Mouse (Mus musculus) adrenal gland, adult 18-20 months (tissue): ENCODE measurements around the gene Itgb2. TPM values are rescaled to one million over a fixed set of nuclear protein-coding genes. Genes with fewer than 3 reads are reported as not detected.

Experiments used
- DNase-seq, 2 experiments: peaks; one replicate each; pipeline ENCODE4 v3.0.0; 2021 to 2022; ENCODE audit warnings: low spot score in 2 of 2
- long read RNA-seq, 2 experiments: library from polyadenylated mRNA; stranded (forward); transcript quantifications; one replicate each; pipeline ENCODE4 v2.0.0; 2021
- total RNA-seq, 2 experiments: library from RNA; stranded (reverse); gene quantifications; 1 replicate in 1 of 2; 2 replicates in 1 of 2; pipeline ENCODE4 v1.2.3; 2021

The Itgb2 gene
- total RNA-seq, result 10 to 100 TPM in 1 of 2 experiments, 1 to 10 TPM in 1; 7.8 to 16.2 TPM
- long read RNA-seq, experiment 1, transcript Itgb2-201 (16 exons, 2,970 nt), result major isoform, 12 of 14 reads
- long read RNA-seq, experiment 1, partial matches to known transcripts, result 2 of 14 reads
- long read RNA-seq, experiment 1, other reads (novel, unspliced or antisense), result 0 of 14 reads
- long read RNA-seq, experiment 2, transcript Itgb2-201 (16 exons, 2,970 nt), result major isoform, 5 of 13 reads
- long read RNA-seq, experiment 2, partial matches to known transcripts, result 7 of 13 reads
- long read RNA-seq, experiment 2, other reads (novel, unspliced or antisense), result 1 of 13 reads

DNA sequence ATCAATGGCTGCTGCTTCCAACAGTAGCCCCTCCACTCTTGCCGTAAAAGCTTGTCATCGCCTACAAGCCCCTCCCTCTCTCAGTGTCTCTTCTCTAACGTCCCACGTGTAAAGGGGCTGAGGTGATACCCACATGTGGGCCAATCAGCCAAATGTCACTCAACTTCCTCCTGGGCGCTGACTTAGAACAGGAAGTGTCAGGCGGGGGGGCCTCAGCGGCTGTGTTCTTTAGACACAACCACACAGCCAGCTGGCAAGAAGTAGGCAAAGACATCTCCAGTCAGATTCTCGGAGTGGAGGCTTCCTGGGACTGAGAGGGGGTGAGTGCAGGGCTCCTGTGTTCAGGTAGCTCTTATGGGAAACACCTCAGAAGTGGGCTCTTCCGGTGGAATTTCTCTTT lies at the start of gene Itgb2:
Itgb2 (plus strand) TSS at position 113 of the 400 bp plus-strand sequence.
- no peak for DNase-seq

DNA sequence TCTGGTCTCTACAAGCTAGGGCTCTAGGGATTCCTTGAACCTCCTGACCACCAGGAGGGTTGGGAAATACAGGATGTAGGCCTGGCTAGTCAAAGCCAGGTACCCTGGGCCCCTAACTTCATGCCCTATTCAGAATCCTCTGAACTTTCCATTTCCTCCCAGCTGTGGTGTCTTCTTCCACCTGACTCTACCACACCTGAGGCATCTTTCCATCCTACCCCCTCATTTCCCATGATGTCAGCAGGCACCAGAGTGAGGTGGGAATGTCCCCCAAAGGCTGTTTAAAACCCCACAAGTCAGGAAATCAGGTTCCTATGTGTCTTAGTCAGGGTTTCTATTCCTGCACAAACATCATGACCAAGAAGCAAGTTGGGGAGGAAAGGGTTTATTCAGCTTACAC lies 48.2 kb upstream of the Itgb2 start:
- DNase-seq, result no peak

DNA sequence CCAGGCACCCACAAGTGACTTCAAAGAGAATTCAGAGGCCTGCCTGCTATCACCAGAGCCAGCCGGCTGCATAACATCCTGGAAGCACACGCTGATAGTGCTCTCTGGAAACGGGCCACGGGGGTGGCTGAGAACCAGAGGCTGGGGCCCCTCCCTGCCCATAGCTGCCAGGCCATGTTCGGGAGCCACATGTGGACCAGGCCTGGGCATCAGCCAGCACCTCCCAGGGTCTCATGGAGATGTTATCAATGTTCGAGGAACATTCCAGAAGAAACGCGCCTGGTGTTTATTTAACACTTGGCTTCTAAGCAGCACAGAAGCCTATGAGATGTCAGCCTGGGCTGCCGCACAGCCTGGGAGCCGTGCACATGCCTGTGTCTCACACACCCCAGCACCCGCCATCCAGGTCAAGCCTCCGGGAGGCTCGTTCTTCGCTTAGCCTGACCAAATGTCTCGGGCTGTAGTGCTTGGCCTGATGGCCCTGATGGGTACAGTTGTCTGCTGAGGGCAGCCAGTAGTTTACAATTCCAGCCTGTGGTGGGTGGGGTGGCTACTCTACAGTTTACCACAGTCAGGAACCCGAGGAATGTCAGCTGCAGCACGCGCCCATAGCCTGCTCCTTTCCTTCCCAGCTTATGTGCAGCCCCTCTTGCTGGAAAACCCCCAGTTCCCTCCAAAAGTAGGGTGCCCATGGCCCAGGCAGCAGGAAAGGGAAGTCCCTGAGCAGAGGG lies 45.7 kb upstream of the Itgb2 start:
- no peak for DNase-seq

DNA sequence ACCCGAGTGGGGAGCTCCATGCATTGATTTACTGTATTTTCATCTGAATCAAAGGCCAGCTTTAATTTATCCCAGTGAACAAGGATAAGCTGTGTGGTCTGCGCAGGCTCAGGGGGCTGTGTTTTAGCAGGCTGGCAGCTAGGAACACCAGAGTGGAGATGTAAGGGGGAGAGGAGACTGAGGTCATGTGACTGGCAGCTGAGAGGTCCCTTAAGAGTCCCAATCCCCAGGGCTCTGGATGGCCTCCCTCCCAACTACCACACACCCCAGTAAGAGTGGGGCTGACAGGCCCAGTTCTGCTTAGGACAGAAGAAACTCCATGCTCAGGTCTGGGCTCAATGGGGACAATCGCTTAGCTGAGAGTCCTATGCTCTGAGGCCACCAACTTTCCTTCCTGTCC lies 44.3 kb upstream of the Itgb2 start:
- DNase-seq, result no peak

DNA sequence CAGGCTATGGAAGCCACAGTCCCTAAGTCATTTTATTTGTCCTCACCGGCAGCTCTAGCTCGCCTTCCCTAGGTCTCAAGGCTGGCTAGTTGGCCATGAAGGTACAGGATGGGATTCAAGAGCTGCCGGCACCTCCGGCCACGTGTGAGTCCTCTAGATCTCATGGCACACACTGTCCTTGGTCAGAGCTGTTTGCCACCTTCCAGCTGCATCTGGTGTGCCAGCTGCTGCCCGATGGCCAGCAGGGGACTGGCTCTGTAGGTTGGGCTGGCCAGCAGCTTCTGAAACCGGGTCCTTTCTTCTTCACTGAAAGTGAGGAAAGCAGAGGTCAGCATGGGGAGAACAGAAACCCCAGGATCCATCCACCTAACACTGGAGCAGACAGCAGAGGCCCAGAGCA lies 41.9 kb upstream of the Itgb2 start:
- DNase-seq, result no peak

DNA sequence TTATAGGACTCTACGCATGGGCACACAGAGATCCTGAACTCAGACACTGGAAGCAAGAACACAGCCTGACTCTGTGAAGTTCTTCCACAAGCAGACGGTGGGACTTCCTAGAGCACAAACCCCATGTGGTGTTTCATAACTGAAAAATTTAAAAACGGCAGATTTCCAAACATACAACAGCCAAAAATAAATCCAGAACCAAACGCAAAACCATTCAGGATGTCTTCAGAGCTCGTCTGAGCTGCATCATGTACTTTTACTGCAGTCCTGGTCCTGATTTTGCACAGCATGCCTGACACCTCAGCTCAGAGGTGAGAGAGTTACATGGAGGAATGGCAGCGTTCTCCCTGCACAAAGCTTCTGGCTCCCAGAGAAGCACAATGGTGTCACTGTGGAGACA lies 38.5 kb upstream of the Itgb2 start:
- no peak for DNase-seq

DNA sequence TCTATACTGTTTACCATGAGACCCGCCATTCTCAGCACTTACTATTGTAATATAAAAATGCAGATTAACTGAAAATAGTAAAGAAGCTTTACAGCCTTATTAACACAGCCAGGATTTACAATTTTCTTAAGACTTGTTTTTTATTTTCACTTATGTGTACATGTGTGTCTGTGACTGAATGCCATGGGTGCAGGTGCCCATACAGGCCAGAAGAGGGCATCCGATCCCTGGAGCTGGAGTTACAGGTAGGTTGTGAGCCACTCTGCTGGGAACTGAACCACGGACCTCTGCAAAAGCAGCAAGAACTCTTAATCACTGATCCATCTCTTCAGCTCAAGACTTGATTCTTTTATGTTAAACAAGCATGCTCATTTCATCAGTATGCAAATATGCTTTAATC lies 37.2 kb upstream of the Itgb2 start:
- DNase-seq, result no peak

DNA sequence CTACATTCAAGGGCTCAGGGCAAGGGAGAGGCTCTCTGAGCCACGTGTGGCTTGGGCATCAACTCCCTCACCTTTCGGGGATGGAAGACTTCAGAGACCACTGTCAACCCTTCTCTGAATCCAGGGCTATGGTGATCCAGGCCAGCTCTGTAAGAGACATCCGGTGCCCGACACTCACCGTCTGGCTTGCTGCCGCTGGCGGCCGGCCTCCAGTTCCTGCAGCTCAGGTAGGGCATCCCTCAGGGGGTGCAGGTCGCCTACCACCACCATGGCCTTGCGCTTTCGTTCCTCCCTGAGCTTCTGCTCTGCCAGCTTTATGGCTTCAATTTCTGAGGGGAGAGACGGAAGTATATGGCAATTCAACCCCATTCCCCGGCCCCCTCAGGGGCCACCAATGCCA lies 32.9 kb upstream of the Itgb2 start:
- DNase-seq, result no peak

DNA sequence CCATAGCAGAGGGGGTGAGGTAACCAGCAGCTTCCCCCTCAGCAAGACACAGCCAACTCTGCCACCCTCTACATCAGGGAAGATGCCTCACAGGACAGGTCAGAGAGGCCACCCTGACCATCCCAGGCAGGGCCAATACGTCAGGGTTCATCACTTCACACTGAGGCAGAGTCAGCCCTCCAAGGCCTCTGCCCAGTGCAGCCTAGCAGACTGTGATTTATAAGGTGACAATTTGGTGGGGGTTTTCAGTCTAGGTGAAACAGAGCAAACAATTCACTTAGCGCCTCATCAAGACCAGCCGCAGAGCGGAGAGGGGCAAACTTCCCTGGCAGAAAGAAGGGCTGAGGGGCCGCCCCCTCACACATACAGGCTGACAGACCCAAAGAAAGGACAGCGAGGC lies 31.8 kb upstream of the Itgb2 start:
- DNase-seq, result no peak

DNA sequence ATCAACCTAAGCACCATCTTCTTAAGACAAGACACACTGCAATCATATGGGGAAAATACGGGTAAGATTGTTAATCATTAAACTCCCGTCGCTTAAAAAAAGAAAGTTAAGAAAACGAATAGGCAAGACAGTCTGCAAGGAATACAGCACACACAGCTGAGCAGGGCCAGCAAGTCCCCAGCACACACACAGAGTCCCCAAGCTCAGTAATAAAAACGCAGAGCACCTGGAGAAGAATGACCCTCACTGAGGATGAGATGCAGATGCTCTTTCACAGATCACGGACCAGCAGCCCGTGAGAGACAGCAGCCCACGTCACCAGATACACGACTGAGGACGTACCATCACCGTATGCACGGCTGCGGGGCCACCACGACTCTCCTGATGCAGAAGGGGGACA lies 29.4 kb upstream of the Itgb2 start:
- DNase-seq, result no peak

DNA sequence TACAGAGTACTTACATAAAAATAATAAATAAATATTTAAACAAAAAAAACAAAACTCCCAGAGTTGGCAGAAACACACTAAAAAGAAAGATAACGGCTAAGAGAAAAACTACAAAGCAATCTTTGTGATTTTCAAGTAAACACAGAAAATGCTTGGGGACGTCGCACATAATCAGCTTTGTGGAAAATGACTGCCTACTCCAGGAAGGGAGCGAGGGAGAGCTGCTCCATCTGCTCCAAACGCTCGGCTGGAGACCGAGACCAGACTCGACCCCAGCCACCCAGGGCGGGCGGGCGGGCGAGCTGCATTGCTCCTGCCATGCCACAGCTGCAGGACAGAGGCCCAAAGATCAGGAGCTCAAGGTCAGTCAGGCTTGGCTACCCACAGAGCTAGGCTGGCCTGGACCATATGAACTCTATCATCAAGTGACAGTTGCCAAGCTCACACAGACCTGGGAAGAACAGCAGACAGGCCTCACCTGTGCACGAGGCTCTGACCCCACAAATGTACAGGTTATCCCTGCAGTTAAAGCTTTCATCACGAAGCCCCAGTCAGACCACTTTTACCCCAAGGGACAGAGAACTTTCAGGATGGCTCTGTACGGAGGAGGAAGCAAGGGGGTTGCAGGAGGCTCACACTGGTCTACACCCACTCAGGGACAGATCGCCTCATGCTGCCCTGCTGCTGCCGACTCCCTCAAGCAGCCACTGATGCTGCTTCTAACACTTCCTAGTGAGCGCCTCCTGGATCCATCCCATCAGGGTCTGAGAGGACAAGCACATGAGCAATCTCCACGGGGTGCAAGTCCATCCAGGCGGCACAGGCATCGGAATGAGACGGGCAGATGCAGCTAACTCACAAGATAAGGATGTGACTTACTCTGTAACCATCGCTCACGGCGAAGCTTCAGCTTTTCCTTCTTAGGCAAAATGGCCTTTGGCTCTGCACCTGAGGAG lies 26.8 kb upstream of the Itgb2 start:
- no peak for DNase-seq

DNA sequence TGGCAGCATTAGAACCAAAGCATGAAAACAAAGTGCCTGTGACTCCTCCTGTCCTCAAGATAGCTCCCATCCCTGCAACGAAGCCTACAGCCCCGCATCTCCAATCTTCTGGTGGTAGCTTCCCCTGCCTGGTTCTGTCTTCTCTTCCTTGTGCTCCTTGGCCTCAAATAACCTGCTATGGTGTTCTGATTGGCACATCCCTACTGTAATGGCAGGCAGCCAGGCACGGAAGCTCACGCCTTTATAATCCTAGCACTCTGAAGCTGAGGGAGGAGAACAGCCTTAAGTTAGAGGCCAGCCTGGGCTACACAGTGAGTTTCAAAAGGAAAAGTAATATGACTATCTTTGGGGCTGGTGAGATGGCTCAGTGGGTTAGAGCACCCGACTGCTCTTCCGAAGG lies 25.9 kb upstream of the Itgb2 start:
- no peak for DNase-seq

DNA sequence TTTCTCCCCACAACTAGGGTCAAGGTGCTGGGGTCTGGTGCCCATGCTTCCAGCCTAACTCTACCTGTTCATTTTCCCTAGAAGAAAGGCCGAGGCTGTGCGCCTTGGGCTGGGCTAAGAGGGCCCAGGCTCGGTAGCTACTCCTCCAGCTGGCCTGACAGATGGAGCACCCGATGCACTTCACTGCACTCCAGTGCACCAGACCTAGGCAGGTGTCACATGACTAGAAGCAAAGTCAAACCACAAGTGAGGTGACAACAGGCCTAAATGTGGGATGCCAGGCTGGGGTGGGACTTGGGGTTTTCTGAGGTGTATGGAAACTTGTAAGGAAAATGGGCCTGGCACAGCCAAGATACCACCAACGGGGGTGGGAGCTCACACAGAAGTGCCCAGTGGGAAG lies 23.5 kb upstream of the Itgb2 start:
- DNase-seq, result no peak

DNA sequence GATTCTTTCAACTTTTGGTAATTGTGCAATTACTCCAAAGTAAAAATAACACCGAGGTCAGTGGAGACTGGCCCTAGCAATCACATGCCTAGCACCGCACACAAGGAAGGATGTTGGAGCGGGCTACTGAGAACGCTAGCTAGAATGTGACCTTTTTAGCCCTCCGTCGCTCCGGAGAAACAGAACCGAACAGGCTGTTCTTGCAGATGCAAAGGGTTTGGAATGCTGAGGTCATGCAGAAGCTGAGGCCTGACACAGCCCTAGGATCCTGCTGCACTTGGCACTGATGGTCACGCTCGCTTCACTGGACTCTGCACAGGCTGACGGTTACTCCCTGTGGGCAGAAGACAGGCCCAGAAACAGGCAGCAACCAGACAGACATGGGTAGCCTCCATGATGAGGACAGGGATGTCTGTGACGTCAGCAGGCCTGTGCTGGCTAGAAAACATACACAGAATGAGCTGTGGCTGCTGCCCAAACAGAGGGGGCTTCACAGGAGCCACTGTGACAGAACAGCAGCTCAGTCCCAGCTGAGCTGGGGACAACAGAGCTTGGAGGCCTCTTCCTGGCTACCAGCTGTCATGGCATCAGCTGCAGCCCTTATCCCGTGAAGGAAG lies 23.0 kb upstream of the Itgb2 start:
- DNase-seq, result no peak

DNA sequence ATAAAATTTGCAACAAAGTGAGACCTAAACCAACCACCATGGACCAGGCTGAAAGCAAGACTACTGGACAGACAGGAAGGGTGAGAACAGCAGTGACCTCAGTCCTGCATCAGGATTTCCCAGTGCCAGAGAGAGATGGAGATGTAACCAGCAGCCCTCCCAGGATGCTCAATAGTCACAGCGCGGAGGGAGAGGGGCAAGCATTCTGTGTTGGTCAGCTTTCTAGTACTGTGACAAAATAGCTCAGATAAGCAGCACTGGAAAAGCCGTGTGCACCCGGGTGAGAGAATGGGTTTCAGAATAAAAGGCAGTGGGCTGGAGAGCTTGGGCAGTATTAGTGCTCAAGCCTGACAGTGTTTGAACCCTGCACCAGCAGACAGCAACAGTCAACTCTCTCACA lies 22.3 kb upstream of the Itgb2 start:
- no peak for DNase-seq

DNA sequence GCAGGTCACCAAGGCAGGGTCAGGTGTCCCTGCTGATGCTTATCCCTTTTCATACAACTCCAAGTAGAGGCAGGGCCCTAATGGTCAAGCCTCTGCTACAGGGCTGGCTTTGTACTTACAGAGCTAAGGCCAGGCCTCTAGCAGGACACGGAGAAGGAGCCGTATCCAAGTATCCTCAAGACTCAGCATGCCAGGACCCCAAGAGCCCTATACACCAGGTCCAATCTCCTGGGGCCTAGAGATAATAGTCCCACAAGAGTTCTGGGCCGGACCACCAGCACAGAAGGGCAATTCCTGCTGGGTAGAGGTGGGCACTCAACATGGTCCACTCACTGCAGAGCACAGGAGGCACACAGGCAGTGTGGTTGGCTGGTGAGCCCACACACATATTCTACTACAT lies 21.3 kb upstream of the Itgb2 start:
- no peak for DNase-seq

DNA sequence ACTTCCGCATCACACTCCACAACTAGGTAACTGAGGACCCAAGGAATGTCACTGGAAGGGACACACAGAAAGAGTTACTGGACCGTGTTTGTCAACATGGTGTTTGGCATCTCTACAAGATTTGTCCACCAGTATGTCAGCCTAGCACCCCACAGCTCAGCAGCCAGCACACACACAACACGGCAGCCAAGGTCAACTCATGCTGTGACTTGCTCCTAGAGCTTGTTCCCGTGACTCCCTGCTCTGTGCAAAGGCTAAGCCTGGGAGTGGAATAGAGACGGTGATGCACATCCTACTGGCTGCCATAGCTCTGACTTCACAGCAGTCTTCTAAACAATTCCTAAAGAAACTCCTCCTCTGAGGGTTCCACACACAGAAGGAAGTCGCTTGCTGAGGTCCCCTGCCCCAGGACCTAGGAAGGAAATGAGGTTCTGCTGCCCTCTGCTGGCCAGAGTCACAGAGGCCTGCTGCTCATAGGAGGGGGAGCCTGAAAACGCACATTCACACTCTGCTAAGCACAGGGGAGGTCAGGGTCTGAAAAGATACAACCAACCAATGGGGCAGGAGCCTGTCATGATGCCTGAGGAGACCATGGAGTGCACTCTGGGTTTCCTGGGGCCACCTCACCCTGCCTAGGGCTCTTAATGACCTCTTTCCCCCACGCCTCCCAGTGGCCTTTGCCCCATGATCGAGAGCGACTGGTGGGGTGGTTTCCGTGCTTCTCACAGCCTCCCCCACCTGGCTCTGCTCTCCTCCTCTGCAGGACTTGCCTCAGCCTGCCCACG lies 20.5 kb upstream of the Itgb2 start:
- peak; percentile 87 to 91 for DNase-seq

DNA sequence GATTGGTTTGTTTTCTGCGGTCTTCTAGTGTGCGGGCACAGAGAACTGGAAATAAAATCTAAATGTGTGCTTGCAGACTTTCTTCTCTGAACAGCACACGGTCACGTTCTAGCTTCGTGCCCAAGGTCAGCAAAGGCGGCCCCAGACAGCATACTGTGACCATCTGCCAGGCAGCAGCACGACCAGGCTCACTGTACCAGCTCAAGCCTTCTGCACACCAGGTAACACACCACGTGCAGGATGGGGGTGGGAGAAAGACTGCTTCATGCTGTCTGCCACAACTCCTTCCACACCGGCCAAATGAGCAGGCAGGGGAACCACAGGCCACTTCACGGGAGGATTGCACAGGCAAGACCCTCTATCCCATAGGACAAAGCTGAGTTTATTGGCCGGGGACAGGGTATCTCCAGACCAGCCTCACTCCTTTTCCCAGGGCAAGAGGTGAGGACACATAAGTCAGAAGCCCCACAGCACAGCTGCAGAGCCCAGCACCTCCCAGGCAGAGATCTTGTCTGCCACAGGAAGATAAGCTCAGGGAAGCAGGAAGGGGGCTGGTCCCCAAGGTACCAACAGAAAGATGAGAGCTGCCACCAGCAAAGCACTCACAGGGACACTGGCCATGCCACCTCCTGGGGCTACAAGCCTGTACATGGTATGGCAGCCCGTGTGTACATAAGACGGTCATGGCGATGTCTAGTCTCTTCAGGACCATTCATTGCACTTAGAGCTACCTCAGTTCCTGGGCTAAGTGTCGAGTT lies 19.6 kb upstream of the Itgb2 start:
- no peak for DNase-seq
